Mouse (Mus musculus) heart, embryonic 12.5 days (tissue): ENCODE data around the gene Isy1. TPM values are rescaled to one million over a fixed set of nuclear protein-coding genes. Genes with fewer than 3 reads are reported as not detected.
A peak's percentile ranks its signal among the peaks of the same experiment; 100 is the strongest.

Experiments
- ATAC-seq: fragments of 200-750 bp; cut with Nextera tagmentation; 2 replicates; pipeline ENCODE4 v1.8.0; 2017; ENCODE audit warnings: moderate TSS enrichment, moderate library complexity; ENCODE audit not compliant: insufficient number of reproducible peaks, low FRiP score
- H3K27ac ChIP-seq: fragments of 300-500 bp; sonication (generic); 2 replicates; pipeline ENCODE4 v1.5.1; 2016; ENCODE audit warnings: mild to moderate bottlenecking, moderate library complexity; ENCODE audit not compliant: poor library complexity, severe bottlenecking
- H3K27me3 ChIP-seq: fragments of 300-500 bp; sonication (generic); replicated peaks from 2 replicates; pipeline ENCODE4 v1.6.1; 2016; ENCODE audit warnings: mild to moderate bottlenecking, moderate library complexity
- H3K36me3 ChIP-seq: fragments of 300-500 bp; sonication (generic); 2 replicates; pipeline ENCODE4 v1.6.1; 2016; ENCODE audit warnings: mild to moderate bottlenecking, moderate library complexity
- H3K4me1 ChIP-seq: fragments of 300-500 bp; sonication (generic); replicated peaks from 2 replicates; pipeline ENCODE4 v1.6.1; 2016; ENCODE audit warnings: mild to moderate bottlenecking
- H3K4me2 ChIP-seq: fragments of 300-500 bp; sonication (generic); 2 replicates; pipeline ENCODE4 v1.6.1; 2016; ENCODE audit warnings: mild to moderate bottlenecking, moderate library complexity
- H3K4me3 ChIP-seq: fragments of 300-500 bp; sonication (generic); 2 replicates; pipeline ENCODE4 v1.5.1; 2016; ENCODE audit warnings: mild to moderate bottlenecking
- H3K9ac ChIP-seq: fragments of 300-500 bp; sonication (generic); 2 replicates; pipeline ENCODE4 v1.6.1; 2016; ENCODE audit warnings: mild to moderate bottlenecking, moderate library complexity
- H3K9me3 ChIP-seq: fragments of 300-500 bp; sonication (generic); replicated peaks from 2 replicates; pipeline ENCODE4 v1.6.1; 2016; ENCODE audit warnings: mild to moderate bottlenecking, moderate library complexity
- WGBS: fragments of 180-500 bp; shearing (Covaris S2); methylation state at CpG from one replicate; pipeline ENCODE4 v1.1.7; 2016; 5-methylcytosine and 5-hydroxymethylcytosine counted together
- polyA plus RNA-seq: library from polyadenylated mRNA; unstranded; fragments of >200 nt; fragmentation: Nextera tagmentation; extraction: Ambion mirVana; gene quantifications from 2 replicates; pipeline ENCODE4 v1.2.1, GENCODE M21; 2016

The Isy1 gene
- 29.1 and 32.7 TPM in 2 replicates for polyA plus RNA-seq

- peak within 1 kb of the TSS; percentile 94 for H3K27ac ChIP-seq
- peak within 1 kb of the TSS; percentile 84 for H3K4me2 ChIP-seq
- H3K9me3 ChIP-seq, result no peaks in the 10 kb centered on the region
- no peaks in the 10 kb centered on the region for H3K27me3 ChIP-seq
- peaks cover 12% of the 10 kb centered on the region; the same call in 1 of the 2 replicates for H3K4me1 ChIP-seq
- peak; percentile 94 for ATAC-seq
- H3K9ac ChIP-seq, result peak within 1 kb of the TSS; percentile 93
- under 1% methylated on average over 46 of the region's 46 CpGs for WGBS
- peaks cover 34% of the 10 kb centered on the region for H3K36me3 ChIP-seq
- H3K4me3 ChIP-seq, result peak within 1 kb of the TSS; percentile 71
These were observed at the start of gene Isy1 for GRCm38 (mm10) chr6:87838551-87839197. Gene Isy1, minus strand, starts transcription at chr6:87838798.

- WGBS, result under 1% methylated on average over 31 of the region's 31 CpGs
- Histone ChIP-seq H3K9me3 (no peaks in the 10 kb centered on the region), H3K36me3 (peaks cover 39% of the 10 kb centered on the region), H3K4me2 (peak within 1 kb of the TSS; percentile 81), H3K4me3 (peak within 1 kb of the TSS; percentile 89), H3K9ac (peak within 1 kb of the TSS; percentile 95), H3K27me3 (no peaks in the 10 kb centered on the region), H3K27ac (peak within 1 kb of the TSS; percentile 75), H3K4me1 (peaks cover 9% of the 10 kb centered on the region)
- peak; percentile 98 for ATAC-seq
These were observed 49.1 kb upstream of the Isy1 start, which contains the start of gene Copg1 for GRCm38 (mm10) chr6:87887594-87888233. Gene Copg1, plus strand, starts transcription at chr6:87887814.

GRCm38 (mm10) chr6:87886721-87887120, 48.1 kb upstream of the Isy1 start:
- WGBS, result 85% methylated on average over 1 of the region's 1 CpGs
- Histone ChIP-seq H3K4me3 (no peak overlapping the region), H3K4me1 (peaks cover 12% of the 10 kb centered on the region), H3K27ac (no peak overlapping the region), H3K4me2 (no peak overlapping the region), H3K9me3 (no peaks in the 10 kb centered on the region), H3K27me3 (no peaks in the 10 kb centered on the region), H3K36me3 (peaks cover 29% of the 10 kb centered on the region), H3K9ac (no peak overlapping the region)
- ATAC-seq, result no peak

GRCm38 (mm10) chr6:87882816-87883215, 44.2 kb upstream of the Isy1 start:
- no peaks in the 10 kb centered on the region for H3K9me3 ChIP-seq
- no peaks in the 10 kb centered on the region for H3K36me3 ChIP-seq
- no peak overlapping the region for H3K9ac ChIP-seq
- no peak for ATAC-seq
- no peak overlapping the region for H3K27ac ChIP-seq
- 54% methylated on average over 4 of the region's 4 CpGs for WGBS
- no peak overlapping the region for H3K4me3 ChIP-seq
- 0 out of 2 replicates have a peak, but pooled peaks cover 12% of the 10 kb centered on the region for H3K27me3 ChIP-seq
- H3K4me1 ChIP-seq, result peaks cover 5% of the 10 kb centered on the region; the same call in 1 of the 2 replicates
- no peak overlapping the region for H3K4me2 ChIP-seq

GRCm38 (mm10) chr6:87882221-87882620, 43.6 kb upstream of the Isy1 start:
- H3K9ac ChIP-seq, result no peak overlapping the region
- ATAC-seq, result no peak
- no peaks in the 10 kb centered on the region for H3K36me3 ChIP-seq
- no peak overlapping the region for H3K4me3 ChIP-seq
- H3K27ac ChIP-seq, result no peak overlapping the region
- peaks cover 5% of the 10 kb centered on the region; the same call in 1 of the 2 replicates for H3K4me1 ChIP-seq
- H3K9me3 ChIP-seq, result no peaks in the 10 kb centered on the region
- H3K27me3 ChIP-seq, result 0 out of 2 replicates have a peak, but pooled peaks cover 12% of the 10 kb centered on the region
- 71% methylated on average over 3 of the region's 3 CpGs for WGBS
- no peak overlapping the region for H3K4me2 ChIP-seq

- whole genome bisulfite sequencing, result 58% methylated on average over 3 of the region's 3 CpGs
- ATAC-seq, result no peak
- no peaks in the 10 kb centered on the region for H3K9me3 ChIP-seq
These were observed 41.0 kb upstream of the Isy1 start for GRCm38 (mm10) chr6:87879628-87880027.

GRCm38 (mm10) chr6:87879010-87879409, 40.4 kb upstream of the Isy1 start:
- Histone ChIP-seq H3K9me3 (no peaks in the 10 kb centered on the region), H3K9ac (no peak overlapping the region), H3K4me3 (no peak overlapping the region), H3K4me1 (peaks cover 8% of the 10 kb centered on the region; the same call in 1 of the 2 replicates), H3K27ac (no peak overlapping the region), H3K4me2 (no peak overlapping the region), H3K27me3 (0 out of 2 replicates have a peak, but pooled peaks cover 12% of the 10 kb centered on the region), H3K36me3 (no peaks in the 10 kb centered on the region)
- no peak for ATAC-seq
- 45% methylated on average over 4 of the region's 4 CpGs for WGBS

More at GRCm38 (mm10) chr6:87879628-87880027, 41.0 kb upstream of the Isy1 start:
- no peaks in the 10 kb centered on the region for H3K36me3 ChIP-seq
- peaks cover 8% of the 10 kb centered on the region; the same call in 1 of the 2 replicates for H3K4me1 ChIP-seq
- no peak overlapping the region for H3K27ac ChIP-seq
- H3K27me3 ChIP-seq, result 0 out of 2 replicates have a peak, but pooled peaks cover 12% of the 10 kb centered on the region
- no peak overlapping the region for H3K4me3 ChIP-seq
- H3K9ac ChIP-seq, result no peak overlapping the region
- H3K4me2 ChIP-seq, result no peak overlapping the region

- 67% methylated on average over 13 of the region's 13 CpGs for WGBS
- no peak overlapping the region for H3K4me3 ChIP-seq
- 0 out of 2 replicates have a peak, but pooled peaks cover 12% of the 10 kb centered on the region for H3K27me3 ChIP-seq
- no peak overlapping the region for H3K27ac ChIP-seq
- 0 out of 2 replicates have a peak overlapping the region, but pooled peaks have one; percentile 8 for H3K4me2 ChIP-seq
- H3K36me3 ChIP-seq, result no peaks in the 10 kb centered on the region
- no peaks in the 10 kb centered on the region for H3K9me3 ChIP-seq
- no peak for ATAC-seq
- H3K9ac ChIP-seq, result no peak overlapping the region
- H3K4me1 ChIP-seq, result peaks cover 3% of the 10 kb centered on the region; the same call in 1 of the 2 replicates
These were observed 37.6 kb upstream of the Isy1 start for GRCm38 (mm10) chr6:87876068-87876643.

- no peaks in the 10 kb centered on the region for H3K9me3 ChIP-seq
- H3K4me3 ChIP-seq, result no peak overlapping the region
- H3K4me2 ChIP-seq, result no peak overlapping the region
- H3K36me3 ChIP-seq, result no peaks in the 10 kb centered on the region
- H3K27ac ChIP-seq, result no peak overlapping the region
- peaks cover 3% of the 10 kb centered on the region; the same call in 1 of the 2 replicates for H3K4me1 ChIP-seq
- WGBS, result 82% methylated on average over 7 of the region's 7 CpGs
- ATAC-seq, result no peak
- H3K27me3 ChIP-seq, result 0 out of 2 replicates have a peak, but pooled peaks cover 11% of the 10 kb centered on the region
- H3K9ac ChIP-seq, result no peak overlapping the region
These were observed 37.0 kb upstream of the Isy1 start for GRCm38 (mm10) chr6:87875562-87875961.

- H3K4me3 ChIP-seq, result no peak overlapping the region
- no peaks in the 10 kb centered on the region for H3K36me3 ChIP-seq
- H3K27me3 ChIP-seq, result 0 out of 2 replicates have a peak, but pooled peaks cover 6% of the 10 kb centered on the region
- no peak for ATAC-seq
- 65% methylated on average over 1 of the region's 1 CpGs for WGBS
- H3K4me1 ChIP-seq, result peaks cover 3% of the 10 kb centered on the region; the same call in 1 of the 2 replicates
- no peak overlapping the region for H3K27ac ChIP-seq
- no peak overlapping the region for H3K4me2 ChIP-seq
- H3K9ac ChIP-seq, result no peak overlapping the region
- H3K9me3 ChIP-seq, result no peaks in the 10 kb centered on the region
These were observed 36.5 kb upstream of the Isy1 start for GRCm38 (mm10) chr6:87875083-87875482.

- Histone ChIP-seq H3K27me3 (no peaks in the 10 kb centered on the region), H3K9me3 (no peaks in the 10 kb centered on the region), H3K4me3 (no peak overlapping the region), H3K36me3 (no peaks in the 10 kb centered on the region), H3K4me1 (peaks cover 7% of the 10 kb centered on the region), H3K9ac (no peak overlapping the region), H3K27ac (no peak overlapping the region), H3K4me2 (no peak overlapping the region)
- ATAC-seq, result no peak
- WGBS, result 68% methylated on average over 2 of the region's 2 CpGs
These were observed 35.4 kb upstream of the Isy1 start for GRCm38 (mm10) chr6:87873963-87874362.
